Mouse (Mus musculus) embryo, embryonic 11.5 days (tissue): ENCODE data around the gene Numa1.
"Not testable (repeated sequence)": the region's sequence is repeated elsewhere in the genome, so short reads cannot be mapped to it uniquely, and the experiment has no call there.

Experiments used
- DNase-seq: peaks from one replicate; pipeline ENCODE4 v3.0.0-alpha.2; 2012; ENCODE audit warnings: low read depth, low spot score

Gene Numa1

DNA sequence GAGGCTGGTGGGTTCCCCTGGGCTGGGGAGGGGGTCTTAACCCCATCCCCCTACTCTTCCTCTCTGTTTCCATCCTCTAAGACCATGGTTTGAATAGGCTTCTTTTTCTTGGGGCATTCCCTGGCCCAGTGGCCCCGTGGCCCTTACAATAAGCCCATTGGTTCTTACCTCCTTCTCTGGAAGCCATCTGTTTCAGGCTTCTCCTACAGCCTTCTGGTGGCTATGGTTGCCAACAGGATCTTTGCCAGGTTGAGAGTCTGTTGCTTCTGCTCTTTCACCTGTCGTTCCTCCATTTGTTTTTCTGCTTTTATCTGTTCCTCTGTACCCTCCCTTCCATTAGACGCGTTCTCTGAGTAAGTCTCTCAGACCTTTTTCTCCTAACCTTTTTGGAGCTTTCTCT, 3.7 kb downstream of the Numa1 start:
- no peak for DNase-seq

DNA sequence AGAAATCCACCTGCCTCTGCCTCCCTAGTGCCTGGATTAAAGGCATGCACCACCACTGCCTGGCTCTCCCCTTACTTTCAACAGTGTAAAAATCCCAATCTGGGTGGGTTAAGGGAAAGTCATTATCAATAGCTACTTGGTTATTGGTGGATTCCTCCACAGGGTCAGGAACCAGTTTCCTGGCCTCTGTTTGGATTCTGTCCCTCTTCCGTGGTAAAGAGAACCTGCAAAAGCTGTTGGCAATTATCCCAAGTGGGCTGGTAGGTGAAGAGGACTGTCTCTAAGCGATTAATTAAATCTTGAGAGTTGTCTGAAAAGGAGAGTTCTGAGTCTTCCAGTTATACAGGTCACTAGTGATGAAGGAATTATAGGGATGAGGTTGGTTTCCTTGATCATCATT, 4.4 kb downstream of the Numa1 start:
- DNase-seq: no peak

DNA sequence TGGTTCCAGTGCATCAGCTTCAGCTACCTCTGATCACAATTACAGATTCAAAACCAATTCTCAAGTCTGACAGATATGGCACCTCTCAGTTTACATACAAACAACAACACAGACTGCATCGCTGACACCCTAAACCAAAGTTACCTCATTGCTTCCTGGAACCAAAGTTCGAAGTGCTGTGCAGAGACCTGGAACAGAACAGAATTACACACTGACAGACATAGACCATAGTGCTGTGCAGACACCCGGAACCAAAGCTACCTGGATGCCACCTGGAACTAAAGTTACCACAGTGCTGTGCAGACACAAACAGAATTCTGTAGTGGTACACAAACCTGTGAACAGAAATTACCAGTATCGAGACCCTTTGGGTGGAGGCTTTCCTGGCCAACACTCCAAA, 5.8 kb downstream of the Numa1 start:
- DNase-seq: no peak

GRCm38 (mm10) chr7:101949008-101949407, 15.1 kb downstream of the Numa1 start:
- DNase-seq: not testable (repeated sequence)

DNA sequence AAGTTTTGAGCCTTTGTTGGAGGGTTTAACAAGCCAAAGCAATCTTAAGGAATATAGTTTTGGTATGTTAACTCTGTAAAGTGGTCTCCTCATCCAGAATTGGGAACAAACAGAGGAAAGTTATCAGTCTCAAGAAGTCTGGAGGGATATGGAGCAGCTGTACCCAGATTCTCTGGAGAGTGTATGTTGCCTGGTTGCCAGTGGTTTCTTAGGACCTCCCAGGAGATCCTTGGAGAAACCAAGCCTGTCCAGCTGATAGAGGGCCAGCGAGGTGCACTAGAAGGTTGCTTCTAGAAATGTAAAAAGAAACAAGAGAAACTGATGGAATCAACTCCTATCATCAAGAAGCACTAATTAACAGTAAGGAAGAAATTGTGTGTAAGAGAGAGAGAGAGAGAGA, 17.7 kb downstream of the Numa1 start:
- DNase-seq: no peak

DNA sequence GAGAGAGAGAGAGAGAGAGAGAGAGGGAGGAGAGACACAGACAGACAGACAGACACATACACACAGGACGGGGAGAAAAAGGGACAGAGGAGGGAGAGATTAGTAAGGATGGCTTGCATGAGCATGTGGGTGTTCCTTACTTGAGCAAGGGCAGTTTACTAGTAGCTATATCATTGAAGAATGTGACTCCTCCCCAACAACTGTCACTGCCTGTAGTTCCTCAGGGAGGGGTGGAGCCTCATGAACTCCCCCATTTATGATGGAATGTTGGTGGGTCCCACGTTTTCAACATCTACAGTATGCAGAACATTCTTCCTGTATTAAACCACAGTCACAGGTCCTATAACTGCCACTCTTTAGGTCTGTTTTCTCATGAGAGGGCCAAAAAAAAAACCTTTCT, 18.2 kb downstream of the Numa1 start:
- no peak for DNase-seq

DNA sequence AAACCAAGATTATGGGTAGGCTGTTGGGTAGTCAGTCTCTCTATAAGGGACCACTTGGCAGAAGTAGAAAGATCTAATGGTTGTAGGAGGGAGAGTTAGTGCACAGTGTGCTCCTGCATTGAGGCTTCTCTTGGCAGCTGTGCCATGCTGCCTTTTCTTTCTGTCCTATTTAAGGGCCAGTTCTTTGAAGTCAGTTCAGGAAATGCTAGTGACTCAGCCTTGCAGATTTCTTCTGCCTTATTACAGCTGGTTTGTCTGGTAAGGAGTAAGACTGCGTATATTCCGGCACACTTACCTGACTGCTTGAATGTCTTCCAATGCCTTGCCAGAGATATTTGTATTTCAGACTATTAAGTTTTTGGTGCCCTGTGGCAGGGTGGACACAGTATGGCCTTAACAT, 20.3 kb downstream of the Numa1 start:
- no peak for DNase-seq

GRCm38 (mm10) chr7:101955276-101955675, 21.4 kb downstream of the Numa1 start:
- DNase-seq: no peak

DNA sequence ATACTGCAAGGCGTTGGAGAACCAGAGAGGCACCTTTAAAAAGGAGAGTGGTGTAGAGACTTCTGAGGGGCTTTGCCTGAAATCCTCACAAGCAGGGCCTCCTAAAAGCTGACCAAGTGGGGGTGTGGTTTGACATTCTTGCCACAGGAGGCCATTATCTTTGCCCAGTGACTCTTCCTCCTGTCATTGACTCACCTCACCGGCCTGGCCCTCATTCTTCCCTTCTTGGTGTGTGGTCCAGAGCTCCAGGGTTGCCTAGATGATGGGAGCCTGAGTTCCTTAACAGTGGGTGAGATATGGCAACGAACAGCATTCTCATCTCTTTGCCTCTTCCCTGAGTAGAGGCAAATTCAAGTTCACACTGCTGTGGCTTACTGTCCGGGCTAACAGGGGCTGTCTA, 22.0 kb downstream of the Numa1 start:
- DNase-seq: no peak

- DNase-seq: no peak
These were observed 22.6 kb downstream of the Numa1 start for GRCm38 (mm10) chr7:101956481-101956880.

- DNase-seq: no peak
These were observed 23.0 kb downstream of the Numa1 start for GRCm38 (mm10) chr7:101956911-101957310.

GRCm38 (mm10) chr7:101962829-101963228, 28.9 kb downstream of the Numa1 start:
- no peak for DNase-seq

DNA sequence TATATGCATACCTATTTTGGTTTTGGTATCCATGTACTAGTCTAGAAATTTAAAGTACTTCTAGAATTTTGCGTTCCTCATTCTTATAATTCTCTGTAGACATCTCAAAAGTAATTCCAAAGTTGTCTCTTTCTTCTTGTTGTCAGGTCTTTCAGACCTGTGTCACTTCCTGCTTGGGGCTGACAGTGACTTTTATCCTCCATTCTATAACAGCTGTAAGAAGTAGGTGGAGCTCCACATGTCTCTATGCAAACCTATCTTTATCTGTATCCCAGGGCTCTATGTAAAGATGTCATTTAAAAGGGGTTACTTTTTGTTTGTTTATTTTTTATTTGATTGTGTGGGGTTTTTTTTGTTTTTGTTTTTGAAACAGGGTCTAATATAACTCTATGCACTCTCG, 29.7 kb downstream of the Numa1 start:
- no peak for DNase-seq

- DNase-seq: no peak
These were observed 30.6 kb downstream of the Numa1 start for GRCm38 (mm10) chr7:101964551-101964950.

DNA sequence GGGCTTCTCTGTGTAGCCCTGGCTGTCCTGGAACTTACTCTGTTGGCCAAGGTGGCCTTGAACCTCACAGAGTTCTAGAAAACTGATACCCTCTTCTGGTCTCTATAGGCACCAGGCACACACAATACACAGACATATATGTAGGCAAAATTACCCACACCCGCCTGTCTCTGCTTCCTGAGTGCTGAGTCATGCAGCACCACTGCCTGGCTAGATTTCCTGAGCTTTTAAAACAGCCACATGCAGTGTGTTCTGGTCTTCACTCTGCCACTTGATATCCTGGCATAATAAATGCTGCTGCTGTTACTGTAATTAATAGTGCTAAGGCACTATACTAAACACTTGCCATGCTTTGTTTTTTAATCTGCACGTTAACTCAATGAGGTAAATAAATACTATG, 31.7 kb downstream of the Numa1 start:
- no peak for DNase-seq

DNA sequence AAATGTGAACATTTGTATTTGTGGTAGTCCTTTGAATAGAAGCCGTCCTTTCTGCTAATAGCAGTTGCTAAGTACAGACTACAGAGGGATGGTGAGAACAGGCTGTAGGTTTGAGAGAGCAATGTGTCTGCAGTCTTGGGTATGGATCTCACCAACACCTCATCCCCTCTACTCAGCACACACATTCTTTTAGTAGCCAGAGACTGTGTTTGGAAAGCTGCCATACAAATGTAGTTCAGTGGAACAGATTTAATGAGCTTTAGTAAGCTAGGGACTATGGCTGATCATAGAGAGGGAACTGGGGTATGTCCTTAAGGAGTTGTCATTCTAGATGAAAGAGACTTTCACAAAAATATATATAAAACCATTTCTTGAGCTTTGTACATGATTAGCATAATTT, 33.3 kb downstream of the Numa1 start:
- DNase-seq: no peak

GRCm38 (mm10) chr7:101968751-101969150, 34.8 kb downstream of the Numa1 start:
- no peak for DNase-seq

DNA sequence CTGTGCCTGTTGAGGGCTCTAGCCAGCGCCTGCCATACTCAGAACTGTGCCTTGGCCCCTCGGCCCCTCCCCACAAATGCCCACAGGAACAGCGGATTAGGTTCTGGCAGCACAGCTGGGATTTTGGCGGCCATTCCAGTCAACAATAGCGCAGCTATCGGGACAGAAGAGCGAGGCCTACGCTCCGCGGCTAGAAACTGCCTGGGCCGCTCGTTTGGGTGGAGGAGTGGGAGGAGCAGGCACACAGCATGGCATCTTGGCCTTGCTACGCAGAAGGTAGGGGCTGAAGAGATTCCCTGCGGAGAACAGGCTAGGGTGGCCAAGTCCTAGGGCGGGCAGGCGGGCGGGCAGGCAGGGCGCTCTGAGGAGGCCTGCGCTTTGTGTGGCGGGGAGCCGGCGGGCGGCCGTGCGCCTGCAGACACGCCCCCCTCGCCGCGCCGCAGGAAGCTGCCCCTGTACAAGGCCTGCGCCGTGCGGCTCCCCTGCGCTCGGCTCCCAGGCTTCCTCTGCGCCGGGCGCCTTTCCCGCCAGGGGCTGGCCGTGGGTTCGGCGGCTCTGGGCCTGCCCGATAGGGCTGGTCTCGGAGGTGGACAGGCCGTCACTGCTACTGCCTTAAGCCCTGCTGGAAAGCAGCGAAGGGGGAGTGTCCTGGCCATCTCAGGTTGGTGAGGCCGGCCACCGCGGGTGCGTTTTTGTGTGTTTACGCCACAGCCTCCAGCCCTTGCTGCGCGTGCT, 36.0 kb downstream of the Numa1 start:
- peak; percentile 70 for DNase-seq

- DNase-seq: peak; percentile 86
These were observed 36.5 kb downstream of the Numa1 start for GRCm38 (mm10) chr7:101970429-101970775.

GRCm38 (mm10) chr7:101970821-101971461, 37.0 kb downstream of the Numa1 start:
- DNase-seq: peak; percentile 46

DNA sequence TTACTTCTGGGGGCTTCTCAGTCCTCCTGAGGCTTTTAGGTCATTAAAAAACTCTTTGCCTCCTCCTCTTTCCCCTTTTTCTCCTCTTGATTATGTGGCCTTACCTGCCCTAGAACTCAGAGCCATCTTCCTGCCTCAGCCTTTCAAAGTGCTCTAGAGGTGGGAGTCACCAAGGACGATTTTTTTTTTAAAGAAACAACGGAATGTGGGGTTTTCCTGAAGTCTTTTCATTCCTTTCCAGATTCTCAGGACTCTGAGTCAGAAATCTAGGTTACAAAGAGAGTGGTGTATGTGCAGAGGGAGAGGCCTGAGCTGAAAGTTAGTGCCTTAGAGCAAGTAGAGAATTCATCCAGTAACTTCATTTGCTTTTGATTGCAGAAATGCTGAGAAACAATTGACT, 37.8 kb downstream of the Numa1 start:
- DNase-seq: no peak

- DNase-seq: peak; percentile 30
These were observed 39.8 kb downstream of the Numa1 start for GRCm38 (mm10) chr7:101973730-101974129.

DNA sequence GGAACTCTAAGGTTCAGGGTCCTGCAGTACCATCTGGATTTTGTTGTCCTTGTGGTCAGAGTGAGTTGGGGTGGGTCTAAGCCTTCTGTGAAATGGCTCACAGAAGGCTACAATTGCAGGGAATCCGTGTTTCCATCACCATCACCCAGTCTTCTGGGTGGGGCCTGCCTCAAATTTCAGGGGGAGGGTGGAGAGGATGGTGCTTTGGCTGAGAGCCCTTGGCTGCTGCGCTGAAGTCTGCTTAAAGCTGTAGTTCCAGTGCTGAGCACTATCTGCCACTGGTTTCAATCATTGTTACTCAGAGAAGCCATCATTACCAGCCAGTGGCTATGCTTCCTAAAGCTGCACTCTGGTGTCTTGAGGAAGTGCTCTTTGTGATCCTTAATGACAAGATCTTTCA, 40.6 kb downstream of the Numa1 start:
- no peak for DNase-seq

DNA sequence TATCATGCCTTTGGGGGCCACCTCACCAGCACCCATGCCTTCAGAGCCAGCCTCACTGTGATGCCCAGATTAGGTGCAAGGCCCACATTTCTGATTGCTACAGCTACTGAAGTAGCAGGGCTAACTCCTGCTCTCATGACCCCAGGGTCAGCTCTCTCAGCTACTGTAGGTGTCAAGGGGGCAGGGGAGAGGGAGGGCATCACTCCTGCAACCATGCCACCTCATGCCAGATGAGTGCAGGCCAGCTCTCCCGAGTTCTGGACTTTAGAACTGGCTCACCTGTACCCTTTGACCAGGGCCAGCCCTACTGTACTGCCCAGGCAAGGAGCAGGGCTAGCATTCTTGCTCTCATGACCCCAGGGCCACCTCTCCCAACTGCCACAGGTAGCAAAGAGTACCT, 48.8 kb downstream of the Numa1 start:
- DNase-seq: no peak
